Mouse (Mus musculus): ENCODE data around the gene 1810010D01Rik. TPM values are rescaled to one million over a fixed set of nuclear protein-coding genes. Genes with fewer than 3 reads are reported as not detected.

Gene 1810010D01Rik
- polyA plus RNA-seq, 1 experiment from 2014 or later, result 0.69 TPM

DNA sequence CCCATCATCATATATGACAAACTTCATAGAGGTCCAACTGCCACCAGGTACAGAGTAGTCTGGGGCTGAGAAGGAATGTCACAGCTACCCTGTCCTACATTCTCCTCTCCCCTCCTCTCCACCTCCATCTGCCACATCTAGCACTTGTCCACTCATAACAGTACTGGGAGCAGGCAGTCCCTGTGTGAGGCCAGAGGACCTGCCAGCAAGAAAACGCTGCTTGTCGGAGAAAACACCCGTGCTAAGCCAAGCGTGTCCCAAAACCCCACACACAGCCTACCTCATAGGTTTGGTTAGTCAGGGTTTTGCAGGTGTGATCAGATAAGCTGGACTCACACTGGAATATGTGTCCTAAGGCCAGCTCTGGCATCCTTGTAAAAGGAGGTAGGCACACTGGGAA lies 33.0 kb upstream of the 1810010D01Rik start:
- 0 out of 2 replicates have a peak, but pooled peaks cover 5% of the 10 kb centered on the region for H3K4me1 ChIP-seq (replicated peaks; ENCODE audit: control insufficient read depth, insufficient read depth, low read length)
- WGBS, result 81% methylated on average over 4 of the region's 4 CpGs
- no peaks in the 10 kb centered on the region for H3K36me3 ChIP-seq (ENCODE audit: control insufficient read depth, insufficient read depth, low read length)
- H3K4me2 ChIP-seq (ENCODE audit: low read length), result no peak overlapping the region
- H3K4me3 ChIP-seq (ENCODE audit: low read depth, low read length), result no peak overlapping the region
- H3K9ac ChIP-seq (ENCODE audit: low read length), result no peak overlapping the region
- H3K27ac ChIP-seq (ENCODE audit: low read depth), result no peak overlapping the region
- no peaks in the 10 kb centered on the region; the same call in 1 of the 2 replicates for H3K27me3 ChIP-seq (replicated peaks; ENCODE audit: control insufficient read depth, insufficient read depth, low read length)
- no peak for ATAC-seq (replicated peaks; ENCODE audit: low FRiP score, low TSS enrichment, low read depth)
- DNase-seq (ENCODE audit: low spot score), result no peak
- no peaks in the 10 kb centered on the region for H3K9me3 ChIP-seq (ENCODE audit: control insufficient read depth, low read length)

DNA sequence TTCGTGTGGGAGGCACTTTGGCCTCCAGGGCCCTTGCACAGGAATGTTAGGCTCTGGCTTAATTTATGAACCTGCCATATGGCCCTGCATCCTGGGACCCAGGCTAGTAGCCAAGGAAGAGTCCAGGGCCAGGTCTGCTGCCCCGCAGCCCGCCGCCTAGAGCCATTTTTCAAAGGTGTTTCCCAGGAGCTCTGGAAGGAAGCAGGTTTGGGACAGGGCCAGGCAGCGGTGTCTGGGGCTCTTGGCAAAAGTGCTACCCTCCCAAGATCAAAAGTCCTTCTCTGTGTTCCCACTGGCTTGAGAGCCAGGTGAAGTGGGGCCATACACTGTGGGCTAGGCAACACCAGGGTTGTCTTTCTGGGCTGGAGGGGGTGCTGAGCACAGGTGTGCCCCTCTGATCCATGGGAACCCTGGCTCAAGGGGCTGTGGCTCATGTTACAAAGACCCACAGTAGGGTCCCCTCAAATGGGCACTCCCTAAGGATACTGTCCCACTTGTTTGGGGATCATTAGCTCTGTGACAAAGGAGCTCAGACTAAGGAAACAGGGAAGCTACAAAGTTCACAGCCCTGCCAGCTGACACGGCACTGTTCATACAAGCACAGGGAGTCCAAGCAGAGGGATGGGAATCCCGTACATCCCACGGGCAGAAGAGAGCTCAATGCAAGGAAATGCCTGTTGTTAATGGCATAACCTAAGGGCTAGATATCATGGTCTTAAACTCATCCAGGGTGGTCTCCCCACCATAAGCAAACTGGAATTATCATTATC lies 32.0 kb upstream of the 1810010D01Rik start:
- Histone ChIP-seq H3K27me3 (replicated peaks; ENCODE audit: control insufficient read depth, insufficient read depth, low read length) (no peaks in the 10 kb centered on the region; the same call in 1 of the 2 replicates), H3K4me2 (ENCODE audit: low read length) (no peak overlapping the region), H3K27ac (ENCODE audit: low read depth) (no peak overlapping the region), H3K9ac (ENCODE audit: low read length) (no peak overlapping the region), H3K9me3 (ENCODE audit: control insufficient read depth, low read length) (no peaks in the 10 kb centered on the region), H3K36me3 (ENCODE audit: control insufficient read depth, insufficient read depth, low read length) (no peaks in the 10 kb centered on the region), H3K4me1 (replicated peaks; ENCODE audit: control insufficient read depth, insufficient read depth, low read length) (0 out of 2 replicates have a peak, but pooled peaks cover 5% of the 10 kb centered on the region), H3K4me3 (ENCODE audit: low read depth, low read length) (no peak overlapping the region)
- DNase-seq (ENCODE audit: low spot score) (no peak), ATAC-seq (replicated peaks; ENCODE audit: low FRiP score, low TSS enrichment, low read depth) (no peak)
- 63% methylated on average over 8 of the region's 8 CpGs for WGBS

DNA sequence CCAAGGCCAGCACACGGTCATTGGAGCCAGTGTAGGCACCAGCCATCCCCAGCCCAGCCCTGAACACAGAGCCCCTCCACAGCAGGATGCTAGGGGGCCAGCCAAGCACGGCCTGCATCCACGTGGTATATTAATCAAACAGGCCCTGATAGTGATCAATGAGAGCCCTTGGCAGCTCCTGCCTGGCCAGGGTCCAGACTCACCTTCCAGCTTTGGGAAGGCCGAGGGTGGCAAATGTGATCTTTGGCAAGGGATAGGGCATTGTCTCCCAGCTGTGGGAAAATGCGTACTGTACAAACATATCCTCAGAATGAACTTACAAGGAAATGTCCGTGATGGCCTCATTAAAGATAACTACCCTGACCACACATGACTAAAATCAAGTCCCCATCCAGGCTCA lies 31.2 kb upstream of the 1810010D01Rik start:
- H3K4me3 ChIP-seq (ENCODE audit: low read depth, low read length), result no peak overlapping the region
- H3K27ac ChIP-seq (ENCODE audit: low read depth), result no peak overlapping the region
- 46% methylated on average over 6 of the region's 6 CpGs for WGBS
- H3K27me3 ChIP-seq (replicated peaks; ENCODE audit: control insufficient read depth, insufficient read depth, low read length), result no peaks in the 10 kb centered on the region; the same call in 1 of the 2 replicates
- DNase-seq (ENCODE audit: low spot score) (no peak), ATAC-seq (replicated peaks; ENCODE audit: low FRiP score, low TSS enrichment, low read depth) (no peak)
- no peak overlapping the region for H3K4me2 ChIP-seq (ENCODE audit: low read length)
- H3K4me1 ChIP-seq (replicated peaks; ENCODE audit: control insufficient read depth, insufficient read depth, low read length), result 0 out of 2 replicates have a peak, but pooled peaks cover 5% of the 10 kb centered on the region
- no peaks in the 10 kb centered on the region for H3K9me3 ChIP-seq (ENCODE audit: control insufficient read depth, low read length)
- H3K36me3 ChIP-seq (ENCODE audit: control insufficient read depth, insufficient read depth, low read length), result no peaks in the 10 kb centered on the region
- no peak overlapping the region for H3K9ac ChIP-seq (ENCODE audit: low read length)

DNA sequence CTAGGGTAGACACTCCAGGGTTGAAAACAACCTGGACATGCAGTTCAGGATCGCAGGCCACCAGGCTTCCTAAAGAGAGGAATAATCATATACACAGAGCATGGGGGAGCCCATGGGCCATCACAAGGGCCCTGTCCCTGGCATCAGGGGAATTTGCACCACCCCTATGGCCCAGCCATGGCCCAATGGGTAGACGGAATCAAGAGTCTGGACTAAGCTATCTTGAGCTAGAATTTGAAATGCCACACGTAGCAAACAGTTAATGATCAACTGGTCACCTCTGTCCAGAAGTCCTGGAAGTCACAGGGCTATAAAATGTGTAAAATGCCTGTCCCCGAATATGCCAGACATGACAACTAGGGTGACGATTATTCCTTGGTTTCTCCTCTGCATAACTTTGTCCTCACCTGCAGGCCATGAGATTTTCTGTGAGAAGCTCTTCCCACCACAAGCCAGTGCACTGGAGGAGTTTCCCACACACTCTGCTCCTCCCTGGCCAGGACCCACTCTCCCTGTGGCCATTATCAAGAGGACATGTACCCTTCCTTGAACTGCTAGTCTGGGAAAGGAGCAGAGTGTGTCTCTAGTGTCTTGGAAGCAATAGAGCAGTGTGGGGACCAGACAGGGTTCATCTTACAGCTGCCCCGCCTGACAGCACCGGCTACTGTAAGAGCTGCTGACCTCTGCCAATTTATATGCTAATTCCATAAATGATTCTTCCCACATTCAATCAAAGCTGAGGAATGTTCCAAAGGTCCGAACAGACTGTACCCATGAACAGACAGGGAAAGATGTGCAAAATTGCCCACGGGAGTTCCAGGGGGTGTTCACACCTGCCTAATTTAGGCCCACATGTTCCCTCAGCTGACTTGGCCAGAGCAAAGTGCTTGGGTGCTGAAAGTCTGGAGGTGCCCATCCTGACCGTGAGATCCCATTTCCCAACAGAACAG lies 27.2 kb upstream of the 1810010D01Rik start:
- Histone ChIP-seq H3K9ac (ENCODE audit: low read length) (no peak overlapping the region), H3K4me3 (ENCODE audit: low read depth, low read length) (no peak overlapping the region), H3K4me2 (ENCODE audit: low read length) (no peak overlapping the region), H3K9me3 (ENCODE audit: control insufficient read depth, low read length) (no peaks in the 10 kb centered on the region), H3K36me3 (ENCODE audit: control insufficient read depth, insufficient read depth, low read length) (no peaks in the 10 kb centered on the region), H3K4me1 (replicated peaks; ENCODE audit: control insufficient read depth, insufficient read depth, low read length) (0 out of 2 replicates have a peak, but pooled peaks cover 5% of the 10 kb centered on the region), H3K27ac (ENCODE audit: low read depth) (no peak overlapping the region), H3K27me3 (replicated peaks; ENCODE audit: control insufficient read depth, insufficient read depth, low read length) (no peaks in the 10 kb centered on the region)
- 76% methylated on average over 10 of the region's 10 CpGs for WGBS
- DNase-seq (ENCODE audit: low spot score) (no peak), ATAC-seq (replicated peaks; ENCODE audit: low FRiP score, low TSS enrichment, low read depth) (no peak)

DNA sequence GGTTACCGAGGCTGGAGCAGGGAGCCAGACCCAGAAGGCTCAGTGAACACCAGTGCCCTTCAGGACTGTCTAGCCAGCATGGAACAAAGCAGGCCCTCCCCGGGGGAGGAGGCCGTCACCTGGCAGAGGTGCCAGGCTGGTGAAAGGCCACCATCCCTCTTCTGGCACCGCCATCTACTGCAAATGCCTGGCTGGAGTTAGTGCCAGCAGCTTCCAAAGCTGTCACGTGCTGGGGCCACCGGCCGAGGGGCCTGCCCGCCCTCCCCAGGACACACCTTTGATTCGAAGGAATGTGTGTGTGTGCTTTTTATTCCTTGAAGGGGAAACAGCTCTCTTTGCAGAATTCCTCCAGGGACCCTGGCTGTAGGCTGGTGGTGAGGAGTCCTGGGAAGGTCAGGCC lies 23.7 kb upstream of the 1810010D01Rik start:
- Histone ChIP-seq H3K4me2 (ENCODE audit: low read length) (no peak overlapping the region), H3K9ac (ENCODE audit: low read length) (no peak overlapping the region), H3K9me3 (ENCODE audit: control insufficient read depth, low read length) (no peaks in the 10 kb centered on the region), H3K27me3 (replicated peaks; ENCODE audit: control insufficient read depth, insufficient read depth, low read length) (no peaks in the 10 kb centered on the region), H3K4me3 (ENCODE audit: low read depth, low read length) (no peak overlapping the region), H3K36me3 (ENCODE audit: control insufficient read depth, insufficient read depth, low read length) (no peaks in the 10 kb centered on the region), H3K4me1 (replicated peaks; ENCODE audit: control insufficient read depth, insufficient read depth, low read length) (no peaks in the 10 kb centered on the region), H3K27ac (ENCODE audit: low read depth) (no peak overlapping the region)
- ATAC-seq (replicated peaks; ENCODE audit: low FRiP score, low TSS enrichment, low read depth) (no peak), DNase-seq (ENCODE audit: low spot score) (no peak)
- 76% methylated on average over 9 of the region's 9 CpGs for WGBS

DNA sequence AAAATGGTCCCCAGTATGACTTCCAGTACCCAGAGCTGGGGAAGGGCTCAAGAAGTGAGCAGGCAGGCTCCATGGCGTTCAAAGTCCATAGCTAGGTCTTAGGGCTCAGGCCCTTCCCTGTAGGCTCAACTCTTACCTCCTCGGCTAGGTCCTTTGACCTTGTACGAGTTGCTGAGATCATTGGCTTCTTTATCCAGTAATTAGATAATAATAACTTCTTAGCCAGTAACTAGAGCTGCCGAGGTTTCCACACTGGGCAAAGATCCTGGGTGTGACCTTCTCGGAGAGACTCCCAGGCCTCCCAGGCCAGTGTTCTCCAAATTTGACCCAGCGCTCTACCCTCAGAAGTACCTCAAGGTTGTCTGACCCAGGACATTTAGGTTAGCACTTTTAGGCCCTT lies 18.7 kb upstream of the 1810010D01Rik start:
- H3K9me3 ChIP-seq (ENCODE audit: control insufficient read depth, low read length), result no peaks in the 10 kb centered on the region
- no peak overlapping the region for H3K27ac ChIP-seq (ENCODE audit: low read depth)
- DNase-seq (ENCODE audit: low spot score), result no peak
- no peaks in the 10 kb centered on the region for H3K27me3 ChIP-seq (replicated peaks; ENCODE audit: control insufficient read depth, insufficient read depth, low read length)
- H3K4me2 ChIP-seq (ENCODE audit: low read length), result no peak overlapping the region
- no peak for ATAC-seq (replicated peaks; ENCODE audit: low FRiP score, low TSS enrichment, low read depth)
- peaks cover 12% of the 10 kb centered on the region for H3K4me1 ChIP-seq (replicated peaks; ENCODE audit: control insufficient read depth, insufficient read depth, low read length)
- H3K4me3 ChIP-seq (ENCODE audit: low read depth, low read length), result no peak overlapping the region
- no peak overlapping the region for H3K9ac ChIP-seq (ENCODE audit: low read length)
- WGBS, result 92% methylated on average over 6 of the region's 6 CpGs
- H3K36me3 ChIP-seq (ENCODE audit: control insufficient read depth, insufficient read depth, low read length), result no peaks in the 10 kb centered on the region

DNA sequence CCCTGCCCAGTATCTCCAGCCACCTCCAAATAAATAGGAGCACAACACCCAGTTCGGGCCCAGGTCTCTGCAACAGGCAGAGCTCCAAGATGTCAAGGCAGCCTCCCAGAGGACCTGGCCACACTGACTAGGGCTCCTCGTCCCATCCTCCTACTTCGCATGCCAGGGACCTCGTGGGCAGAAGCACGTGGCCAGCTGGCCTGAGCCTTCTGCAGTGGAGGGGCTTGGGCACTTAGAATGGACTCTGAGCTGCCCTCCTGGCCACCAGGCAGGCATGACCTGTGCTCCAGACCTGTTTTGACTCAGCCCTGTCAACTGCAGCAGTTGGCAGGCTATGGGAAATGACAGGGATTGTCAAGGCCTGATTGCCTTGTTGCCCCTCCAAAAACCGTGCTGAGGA lies 17.7 kb upstream of the 1810010D01Rik start:
- H3K27ac ChIP-seq (ENCODE audit: low read depth), result no peak overlapping the region
- peaks cover 17% of the 10 kb centered on the region for H3K4me1 ChIP-seq (replicated peaks; ENCODE audit: control insufficient read depth, insufficient read depth, low read length)
- no peak overlapping the region for H3K4me3 ChIP-seq (ENCODE audit: low read depth, low read length)
- DNase-seq (ENCODE audit: low spot score) (no peak), ATAC-seq (replicated peaks; ENCODE audit: low FRiP score, low TSS enrichment, low read depth) (no peak)
- no peaks in the 10 kb centered on the region for H3K36me3 ChIP-seq (ENCODE audit: control insufficient read depth, insufficient read depth, low read length)
- no peaks in the 10 kb centered on the region for H3K9me3 ChIP-seq (ENCODE audit: control insufficient read depth, low read length)
- no peak overlapping the region for H3K4me2 ChIP-seq (ENCODE audit: low read length)
- H3K9ac ChIP-seq (ENCODE audit: low read length), result no peak overlapping the region
- 88% methylated on average over 6 of the region's 6 CpGs for WGBS
- no peaks in the 10 kb centered on the region for H3K27me3 ChIP-seq (replicated peaks; ENCODE audit: control insufficient read depth, insufficient read depth, low read length)

DNA sequence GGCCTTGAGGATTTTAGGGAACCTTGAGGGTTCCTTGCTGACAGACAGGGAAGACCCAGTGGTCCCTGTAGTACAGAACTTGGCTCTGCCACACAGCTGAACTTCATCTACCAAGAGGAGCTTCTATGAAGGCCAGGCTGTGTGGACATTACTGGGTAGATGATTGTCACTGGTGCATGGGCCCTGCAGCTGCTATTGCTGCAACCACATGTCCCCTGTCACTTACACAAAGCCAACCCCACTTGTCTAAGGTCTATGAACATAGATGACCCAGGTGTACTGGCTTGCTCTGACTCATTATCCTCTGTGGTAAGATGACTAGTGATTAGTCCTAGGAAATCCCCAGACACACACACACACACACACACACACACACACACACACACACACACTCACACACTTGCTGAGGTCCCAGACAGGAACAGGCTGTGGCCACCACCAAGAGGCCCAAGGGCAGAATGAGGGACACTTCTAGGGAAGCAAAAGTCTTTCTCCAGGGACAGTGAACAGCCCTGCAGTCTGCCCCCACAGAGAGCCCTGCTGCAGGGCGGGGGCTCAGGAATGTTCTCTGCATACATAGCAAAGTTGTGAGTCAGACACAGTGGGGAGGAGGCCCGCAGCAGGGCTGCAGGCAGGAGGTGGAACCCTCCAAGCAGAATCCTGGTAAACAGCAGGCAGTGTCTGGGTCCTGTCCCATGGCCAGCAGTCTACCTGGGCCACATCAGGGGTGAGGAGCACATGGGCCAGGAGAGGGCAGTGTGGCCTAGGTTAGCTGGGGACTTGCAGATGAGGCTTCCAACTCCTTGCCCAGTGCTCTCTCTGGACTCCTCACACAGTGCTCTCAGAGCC lies 14.1 kb upstream of the 1810010D01Rik start:
- H3K9me3 ChIP-seq (ENCODE audit: control insufficient read depth, low read length), result no peaks in the 10 kb centered on the region
- ATAC-seq (replicated peaks; ENCODE audit: low FRiP score, low TSS enrichment, low read depth), result peak; percentile 91
- H3K4me1 ChIP-seq (replicated peaks; ENCODE audit: control insufficient read depth, insufficient read depth, low read length), result peaks cover 17% of the 10 kb centered on the region
- H3K27ac ChIP-seq (ENCODE audit: low read depth), result peak overlapping the region; percentile 75
- no peak overlapping the region for H3K4me2 ChIP-seq (ENCODE audit: low read length)
- no peak overlapping the region for H3K4me3 ChIP-seq (ENCODE audit: low read depth, low read length)
- WGBS, result 0% methylated on average over 2 of the region's 2 CpGs
- no peaks in the 10 kb centered on the region for H3K36me3 ChIP-seq (ENCODE audit: control insufficient read depth, insufficient read depth, low read length)
- no peaks in the 10 kb centered on the region for H3K27me3 ChIP-seq (replicated peaks; ENCODE audit: control insufficient read depth, insufficient read depth, low read length)
- DNase-seq (ENCODE audit: low spot score), result peak; percentile 78
- no peak overlapping the region for H3K9ac ChIP-seq (ENCODE audit: low read length)

Measured in intestine, embryonic 14.5 days (tissue).